Mouse (Mus musculus) erythroblast, adult 5-6 weeks (primary cell): ENCODE results near the gene Letm1. TPM values are rescaled to one million over a fixed set of nuclear protein-coding genes. Genes with fewer than 3 reads are reported as not detected.

ENCODE experiments used
- ATAC-seq: replicated peaks from 2 replicates; pipeline ENCODE4 v1.8.0; 2016; ENCODE audit warnings: moderate number of reproducible peaks, mild to moderate bottlenecking, moderate TSS enrichment, inconsistent platforms; ENCODE audit not compliant: poor library complexity, low FRiP score, severe bottlenecking
- total RNA-seq, 2 experiments: library from RNA; stranded (forward) in 1 of 2; stranded (reverse) in 1 of 2; fragments of 150-400 nt in 1 of 2; fragments of 200-764, 138-1000 nt in 1 of 2; gene quantifications; 2 replicates each; pipeline versions ENCODE4 v1.2.3 to v1.2.4; 2015 to 2017; ENCODE audit warnings: low replicate concordance in 2 of 2

Gene Letm1
- total RNA-seq (2015; ENCODE audit: low replicate concordance): 2.5 and 6.7 TPM in 2 replicates
- total RNA-seq (2017; ENCODE audit: low replicate concordance): 6.7 and 7.4 TPM in 2 replicates

DNA sequence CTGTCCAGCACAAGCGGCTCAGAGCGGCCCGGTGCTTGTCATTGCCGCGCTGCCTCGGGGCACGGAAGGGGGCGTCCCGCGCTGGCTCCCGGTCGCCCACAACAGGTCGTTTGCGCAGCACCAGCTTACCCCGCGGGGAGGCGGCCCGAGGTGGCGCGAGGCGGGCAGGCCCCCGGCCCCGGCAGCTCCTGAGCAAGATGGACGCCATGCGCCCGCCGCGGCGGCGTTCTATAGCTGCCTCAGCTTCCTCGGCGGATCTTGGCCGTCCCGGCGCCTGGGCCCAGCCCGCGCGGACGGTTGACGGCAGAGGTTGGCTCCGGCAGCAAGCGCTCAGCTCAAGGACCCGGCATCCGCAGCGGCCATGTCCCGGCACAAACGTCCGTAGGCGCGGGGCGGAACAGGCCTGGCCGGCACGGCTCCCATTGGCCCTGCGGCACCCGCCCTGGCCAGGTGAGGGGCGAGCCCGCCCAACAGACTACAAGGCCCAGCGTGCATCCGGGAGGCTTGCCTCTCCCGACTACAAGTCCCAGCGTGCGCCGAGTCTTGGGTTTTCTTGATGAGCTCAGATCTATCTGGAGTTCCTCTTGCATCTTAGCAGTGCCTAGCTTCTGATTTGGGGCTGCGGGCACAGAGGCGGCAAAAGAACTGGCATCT is at the start of gene Letm1:
TSS of gene Letm1 (minus strand) at position 473 of the 654 bp plus-strand sequence.
- peak; percentile 99 for ATAC-seq

DNA sequence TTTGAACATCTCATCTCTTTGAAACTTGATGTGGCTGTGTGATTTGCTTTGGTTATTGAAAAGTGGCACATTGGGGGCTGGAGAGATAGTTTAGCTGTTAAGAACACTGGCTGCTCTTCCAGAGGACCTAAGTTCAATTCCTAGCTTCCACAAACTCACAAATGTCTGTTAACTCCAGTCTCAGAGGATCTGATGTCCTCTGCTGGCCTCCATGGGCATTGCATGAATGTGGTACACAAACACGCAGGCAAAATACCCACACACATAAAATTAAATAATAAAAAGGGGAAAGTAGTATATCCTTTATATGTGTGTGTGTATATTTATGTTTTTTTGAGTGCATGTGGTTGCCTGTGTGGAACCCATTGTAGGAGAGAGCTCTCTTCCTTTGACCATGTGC is 48.2 kb upstream of the Letm1 start:
- no peak for ATAC-seq

DNA sequence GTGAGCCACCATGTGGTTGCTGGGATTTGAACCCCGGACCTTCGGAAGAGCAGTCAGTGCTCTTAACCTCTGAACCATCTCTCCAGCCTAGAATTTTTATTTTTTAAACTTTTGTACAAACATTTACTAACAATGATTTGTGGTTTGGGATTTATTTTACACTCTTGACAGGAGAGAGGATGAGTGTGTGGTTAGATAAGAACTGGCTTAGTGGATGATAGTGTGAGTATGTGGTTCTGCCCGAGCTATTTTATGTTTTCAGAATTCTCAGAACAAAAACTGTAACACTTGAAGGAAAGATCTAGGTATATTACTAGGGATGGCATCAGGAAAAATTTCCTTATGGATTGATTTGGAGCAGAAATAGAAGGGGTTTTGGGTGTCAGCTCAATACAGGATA is 47.3 kb upstream of the Letm1 start:
- no peak for ATAC-seq

DNA sequence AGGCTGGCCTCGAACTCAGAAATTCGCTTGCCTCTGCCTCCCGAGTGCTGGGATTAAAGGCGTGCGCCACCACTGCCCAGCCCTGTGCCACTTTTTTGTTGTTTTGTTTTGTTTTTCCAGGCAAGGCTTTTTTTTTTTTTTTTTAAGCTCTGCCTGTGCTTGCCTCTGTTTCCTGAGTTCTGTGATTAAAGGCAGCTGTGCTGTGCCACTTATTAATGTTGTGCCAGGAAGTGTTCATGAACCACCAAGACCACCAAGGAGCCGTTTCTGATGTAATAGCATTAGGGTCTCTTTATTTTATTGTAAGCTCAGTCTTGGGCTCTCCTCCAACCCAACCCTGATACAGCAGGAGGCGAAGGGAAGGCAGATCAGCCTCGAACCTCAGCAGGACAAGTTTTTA is 45.5 kb upstream of the Letm1 start:
- no peak for ATAC-seq

DNA sequence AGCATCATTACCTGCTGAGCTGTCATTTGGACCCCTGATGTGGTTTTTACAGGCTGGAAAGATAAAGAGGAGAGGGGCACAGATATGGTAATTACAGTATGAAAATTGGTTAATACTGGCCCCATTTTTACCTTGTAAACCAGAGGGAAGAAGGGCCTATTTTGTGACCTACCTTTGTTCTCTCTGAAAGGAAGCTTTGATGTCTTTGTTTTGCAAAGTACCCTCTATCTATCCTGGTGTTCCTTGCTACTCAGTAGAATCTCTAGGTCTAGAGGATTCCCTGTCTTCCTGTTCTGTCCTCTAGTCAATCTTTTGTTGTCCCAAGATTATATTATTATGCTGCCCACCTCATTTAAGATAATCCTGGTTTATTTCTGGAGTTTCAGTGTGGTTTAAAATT is 43.4 kb upstream of the Letm1 start:
- ATAC-seq: no peak

DNA sequence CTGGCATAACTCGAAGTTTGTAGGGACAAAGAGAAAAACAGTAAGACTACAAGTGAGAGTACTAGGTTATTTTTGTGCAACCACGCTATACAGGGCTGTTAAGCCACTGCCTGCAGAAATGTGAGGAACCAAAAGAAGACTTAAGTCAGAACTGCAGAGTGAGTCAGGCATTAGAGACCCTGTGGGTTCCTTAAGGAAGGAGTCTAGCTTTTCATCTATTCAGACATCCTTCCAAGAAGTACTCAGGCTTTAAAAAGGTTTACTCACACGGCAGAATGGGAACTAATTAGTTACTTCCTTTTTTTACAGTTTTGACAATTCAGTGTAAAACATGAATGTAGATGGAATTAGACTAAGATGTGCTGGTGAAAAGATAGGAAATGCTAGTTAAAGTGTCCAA is 39.8 kb upstream of the Letm1 start:
- ATAC-seq: no peak

DNA sequence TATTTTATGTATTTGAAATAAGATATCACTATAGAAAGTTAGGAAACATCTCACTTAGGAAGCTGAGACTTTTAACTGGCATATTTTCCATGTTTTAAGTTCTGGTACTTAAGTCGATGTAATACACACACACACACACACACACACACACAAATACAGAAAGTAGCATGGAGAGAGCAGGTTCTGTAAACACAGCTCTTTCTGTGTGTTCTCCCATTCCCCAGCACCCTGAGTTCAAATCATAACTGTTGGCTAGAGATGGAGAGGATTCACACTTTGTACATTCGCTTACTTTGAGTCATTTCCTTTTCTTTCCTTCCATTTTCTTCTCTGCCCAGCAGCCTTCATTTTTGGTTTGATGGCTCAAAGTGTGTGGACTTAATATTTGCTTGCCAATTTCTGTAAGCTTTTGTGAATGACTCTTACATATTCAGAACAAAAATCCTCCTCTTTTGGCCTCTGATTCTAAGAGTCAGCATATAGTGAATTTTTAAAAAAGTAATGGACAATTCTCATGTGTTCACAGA is 39.3 kb upstream of the Letm1 start:
- no peak for ATAC-seq

DNA sequence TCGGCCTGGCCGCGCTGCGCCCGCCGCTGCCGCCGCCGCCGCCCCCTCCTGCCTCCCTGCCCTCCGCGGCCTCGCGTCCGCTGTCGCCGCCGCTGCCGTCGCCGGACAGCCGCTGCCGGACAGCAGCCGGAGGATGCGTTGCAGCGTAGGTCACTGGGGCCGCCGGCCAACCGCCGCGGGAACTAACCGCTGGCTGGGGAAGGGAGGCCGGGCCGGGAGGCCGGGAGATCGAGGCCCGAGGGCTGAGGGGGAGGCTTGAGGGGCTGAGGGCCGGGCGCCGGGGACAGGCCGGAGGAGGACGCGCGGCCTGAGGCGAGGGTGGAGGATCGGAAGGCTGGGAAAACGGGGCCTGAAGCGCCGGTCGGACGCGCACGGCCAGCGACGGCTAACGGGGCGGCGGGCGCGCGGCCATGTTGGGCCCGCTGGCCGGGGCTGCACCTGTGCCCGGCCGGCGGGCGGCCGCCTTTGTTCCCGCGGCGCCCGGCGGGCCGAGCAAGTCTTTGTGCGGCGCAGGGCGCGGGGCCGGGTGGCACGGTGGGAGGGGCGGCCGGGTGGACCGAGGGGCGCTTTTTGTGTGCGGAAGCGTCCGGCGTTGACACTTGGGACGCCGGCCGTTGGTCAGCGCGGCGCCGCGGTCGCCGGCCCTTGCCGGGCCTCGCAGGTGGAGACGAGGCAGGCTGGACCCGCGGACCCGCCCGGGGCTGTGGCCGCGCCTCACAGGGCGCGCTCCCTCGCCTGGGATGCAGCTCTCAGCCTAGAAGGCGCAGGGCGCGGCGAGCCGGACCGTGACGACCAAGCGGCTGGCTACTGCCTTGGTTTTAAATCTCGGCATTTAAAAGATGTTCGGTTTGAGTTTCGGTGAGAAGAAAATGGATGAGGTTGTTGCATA is 38.4 kb upstream of the Letm1 start:
- peak; percentile 75 for ATAC-seq

DNA sequence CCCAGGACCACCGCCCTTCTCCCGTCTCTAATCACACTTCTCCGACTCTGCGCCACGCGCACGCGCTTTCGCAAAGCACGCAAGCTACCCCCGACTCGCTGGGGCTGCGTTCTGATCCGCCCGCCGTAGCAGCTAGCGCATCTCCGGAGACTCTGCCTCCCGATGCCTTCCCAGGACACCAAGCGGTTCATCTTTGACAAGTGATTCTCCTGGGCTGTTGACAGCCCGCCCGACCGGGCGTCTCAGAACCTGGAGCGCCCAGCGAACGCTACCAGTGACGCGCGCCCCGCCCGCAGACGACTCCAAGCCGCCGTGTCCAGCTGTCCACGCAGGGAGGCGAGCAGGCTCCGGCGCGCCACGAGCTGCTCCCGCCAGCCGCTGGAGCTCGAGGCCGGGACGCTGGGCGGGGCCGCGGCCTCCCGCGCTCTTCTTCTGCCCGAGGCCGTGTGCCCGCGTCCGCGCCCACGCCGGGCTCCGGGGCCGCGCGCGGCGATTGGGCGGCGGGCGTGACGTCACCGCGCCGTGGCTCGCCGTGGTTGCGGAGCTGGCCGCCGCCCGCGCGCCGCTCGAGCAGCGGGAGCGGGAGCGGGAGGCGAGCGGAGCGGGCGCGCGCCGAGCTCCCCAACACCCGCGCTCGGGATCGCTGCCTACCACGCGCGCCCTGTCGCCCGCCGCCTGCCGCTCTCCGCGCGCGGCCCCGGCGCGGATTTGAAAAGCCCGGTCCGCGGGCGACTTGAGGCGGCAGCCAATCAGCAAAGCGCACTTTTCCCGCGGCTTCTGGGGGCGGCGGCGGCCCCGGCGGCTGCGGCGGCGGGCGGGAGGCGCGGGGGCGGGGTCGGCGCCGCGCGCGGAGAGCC is 37.5 kb upstream of the Letm1 start, which contains the start of gene Nsd2:
TSS of gene Nsd2 (plus strand) at position 850 of the 857 bp plus-strand sequence.
- peak; percentile 82 for ATAC-seq

DNA sequence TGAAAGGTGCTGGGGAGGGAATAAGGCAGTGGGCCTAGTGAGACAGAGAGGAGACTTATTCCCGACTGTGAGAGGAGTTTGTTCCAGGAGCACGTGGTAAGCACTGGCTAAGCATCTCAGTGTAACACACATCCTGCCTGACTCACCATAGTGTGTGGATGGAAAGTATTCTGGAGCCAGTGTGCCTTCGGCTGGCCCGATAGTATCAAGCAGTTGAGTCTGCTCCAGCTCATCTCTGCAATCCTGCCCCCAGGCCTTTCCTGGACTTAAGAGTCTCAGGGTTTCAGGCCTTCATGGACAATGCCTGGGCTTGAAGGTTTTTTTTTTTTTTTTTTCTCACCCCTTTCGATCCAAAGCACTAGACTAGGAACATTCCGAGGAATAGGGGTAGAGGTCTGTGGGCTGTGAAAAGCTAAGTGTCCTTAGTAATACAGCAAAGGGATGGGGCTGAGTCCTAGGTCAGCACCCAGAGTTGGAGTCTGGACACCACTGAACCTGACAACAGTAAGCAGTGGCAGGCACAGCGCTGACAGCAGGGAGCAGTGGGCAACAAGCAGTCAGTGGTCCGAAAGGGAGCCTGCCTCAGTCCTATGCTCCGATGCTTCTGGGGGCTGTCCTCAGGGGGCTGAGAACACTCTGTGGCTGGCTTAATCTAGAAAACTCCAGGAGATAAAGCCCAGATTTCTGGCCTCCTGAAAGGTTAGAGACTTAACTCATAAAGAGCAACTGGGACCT is 36.7 kb upstream of the Letm1 start:
- ATAC-seq: peak; percentile 17

DNA sequence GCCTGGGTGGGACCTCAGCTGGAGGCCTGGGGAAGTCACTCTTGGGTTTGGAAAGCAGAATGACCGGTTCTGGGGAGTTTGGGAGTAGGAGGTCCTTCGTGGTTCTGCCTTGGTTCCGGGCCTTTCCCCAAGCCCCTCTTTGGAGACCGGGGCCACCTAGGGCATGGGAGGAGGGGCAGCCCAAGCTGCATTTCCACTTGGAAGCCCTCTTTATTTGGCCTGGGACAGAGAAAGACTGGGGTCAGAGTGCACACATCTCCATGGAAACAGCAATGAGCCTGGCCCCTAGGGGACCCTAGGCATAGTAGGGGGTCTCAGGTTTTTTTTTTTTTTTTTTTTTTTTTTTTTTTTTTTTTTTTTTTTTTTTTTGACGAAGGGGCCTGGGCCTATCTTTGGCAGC is 35.5 kb upstream of the Letm1 start:
- no peak for ATAC-seq

DNA sequence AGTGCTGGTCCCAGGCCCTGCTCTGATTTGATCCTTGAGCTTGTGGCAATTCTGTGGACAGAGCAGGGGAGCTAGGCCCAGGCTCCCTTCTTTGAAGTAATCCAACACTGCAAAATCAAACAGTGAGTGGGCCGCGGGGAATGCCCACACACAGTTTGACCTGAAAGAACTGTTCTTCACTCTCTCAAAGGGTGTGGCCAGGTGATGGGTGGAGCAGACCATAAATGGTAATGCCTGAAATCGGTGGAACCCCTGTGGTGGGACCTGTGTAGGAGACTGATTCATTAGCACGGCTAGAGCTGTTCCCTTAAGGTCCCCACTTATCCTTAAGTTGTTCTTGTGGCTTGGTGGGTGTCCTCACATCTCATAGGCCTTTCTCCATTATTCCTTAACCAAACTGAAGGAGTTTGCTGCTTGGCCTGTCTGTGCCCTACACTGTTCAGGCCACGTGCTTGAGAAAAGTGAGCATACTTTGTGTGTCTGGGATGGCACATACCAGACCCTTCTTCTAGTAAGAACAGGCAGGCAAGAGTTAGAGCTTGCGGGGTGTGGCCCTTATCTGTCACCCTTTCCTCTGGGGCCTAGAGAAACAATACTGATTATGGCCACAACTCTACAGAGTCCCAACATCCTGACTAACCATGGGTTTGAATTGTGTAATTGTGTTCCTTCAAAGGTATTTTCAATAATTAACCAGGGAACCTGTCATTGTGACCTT is 33.5 kb upstream of the Letm1 start:
- no peak for ATAC-seq

DNA sequence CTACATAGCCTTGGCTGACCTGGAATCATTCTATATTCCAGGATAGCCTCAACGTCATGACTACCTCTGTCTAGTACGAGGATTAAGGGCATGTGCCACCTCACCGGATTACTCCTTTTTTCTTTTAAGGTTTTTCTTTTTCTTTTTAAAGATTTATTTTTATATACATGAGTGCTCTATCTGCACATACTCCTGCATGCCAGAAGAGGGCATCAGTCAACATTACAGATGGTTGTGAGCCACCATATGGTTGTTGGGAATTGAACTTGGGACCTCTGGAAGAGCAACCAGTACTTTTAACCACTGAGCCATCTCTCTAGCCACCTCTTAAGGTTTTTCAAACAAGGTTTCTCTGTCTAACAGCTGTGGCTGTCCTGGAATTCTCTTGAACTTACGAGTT is 28.9 kb upstream of the Letm1 start:
- no peak for ATAC-seq

DNA sequence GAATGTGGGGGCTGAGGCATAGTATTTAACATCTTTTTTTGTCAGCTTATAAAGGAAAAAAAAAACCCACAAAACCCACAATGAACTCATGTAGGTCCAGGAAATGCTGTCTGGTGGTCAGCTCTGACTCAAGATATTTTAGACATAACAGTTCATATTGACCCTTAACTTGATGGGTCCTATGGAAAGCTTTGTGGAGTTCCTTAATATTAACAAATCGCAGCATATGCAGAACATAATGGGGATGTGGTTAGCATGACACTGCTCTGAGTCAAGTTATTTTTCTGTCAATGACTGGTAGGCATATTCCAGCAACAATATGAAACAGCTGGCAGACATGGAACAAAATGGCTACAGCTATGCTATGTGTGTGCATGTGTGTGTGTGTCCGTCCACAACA is 20.7 kb upstream of the Letm1 start:
- ATAC-seq: no peak

DNA sequence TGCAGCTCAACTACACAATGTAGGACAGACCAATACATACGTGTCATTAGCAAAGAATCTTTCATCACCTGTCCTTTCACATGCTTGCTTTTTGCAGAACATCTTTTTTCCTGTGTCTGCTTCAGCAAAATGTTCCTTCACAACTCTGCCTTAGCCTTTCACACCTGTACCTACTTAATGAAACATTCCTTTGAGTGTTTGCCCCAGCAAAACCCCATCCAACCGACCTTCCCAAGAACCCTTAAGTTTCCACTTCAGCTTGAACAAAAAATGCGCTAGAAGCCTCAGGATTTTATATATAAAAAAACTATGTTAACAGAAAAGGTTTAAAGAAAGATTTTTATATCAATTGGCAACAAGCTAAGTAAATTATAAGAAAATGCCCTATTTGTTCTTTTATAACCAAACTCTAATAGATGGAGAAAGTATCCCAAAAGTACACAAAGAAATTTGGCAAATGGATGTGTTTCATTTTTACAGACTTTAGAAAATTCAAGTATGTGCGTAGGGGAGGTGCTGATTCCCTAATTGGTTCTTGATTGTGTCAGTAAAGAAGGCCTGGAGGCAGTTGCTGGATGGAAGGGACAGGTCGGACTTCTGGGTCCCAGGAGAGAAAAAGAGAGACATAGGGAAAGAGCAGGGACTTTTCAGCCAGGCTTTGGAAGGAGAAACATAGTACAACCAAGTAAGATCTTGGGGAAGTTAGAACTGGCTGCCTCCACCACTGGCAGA is 9.5 kb upstream of the Letm1 start:
- ATAC-seq: no peak

DNA sequence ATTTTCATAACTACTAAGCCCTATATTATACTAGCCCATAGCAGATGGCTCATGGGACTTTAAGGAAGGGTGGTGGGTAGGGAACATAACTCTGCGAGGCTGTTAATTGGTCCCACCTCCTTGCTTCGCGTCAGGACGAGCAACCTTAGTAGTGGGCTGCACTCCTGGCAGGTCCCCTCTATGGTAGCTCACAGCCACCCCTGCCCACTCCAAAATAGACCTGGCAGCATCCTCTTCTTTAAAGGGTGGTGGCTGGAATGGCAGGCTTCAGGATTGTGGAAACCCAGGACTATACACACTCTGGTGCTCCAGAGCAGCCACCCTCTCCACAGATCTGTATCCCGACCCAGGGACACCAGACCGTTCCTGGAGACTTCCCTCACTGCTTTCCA is 378 bp upstream of the Letm1 start:
- 0 out of 2 replicates have a peak, but pooled peaks have one; percentile 7 for ATAC-seq

DNA sequence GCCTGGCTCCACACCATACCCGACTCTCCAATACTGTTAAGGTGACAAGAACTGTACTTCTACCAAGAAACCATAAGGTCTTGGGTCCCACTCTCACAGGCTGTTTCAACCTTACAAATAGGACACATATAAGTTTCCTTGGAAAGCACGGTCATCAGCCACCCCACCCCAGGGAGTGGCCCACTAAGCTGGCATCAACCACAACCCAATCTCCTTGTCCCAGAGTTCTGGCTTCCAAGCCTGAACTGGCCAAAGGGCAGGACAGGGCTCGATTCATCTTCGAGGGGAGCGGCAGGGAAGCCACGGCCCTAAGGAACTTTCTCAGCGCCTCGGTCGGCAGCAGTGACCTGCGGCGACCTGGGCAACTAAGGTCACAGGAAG is 663 bp downstream of the Letm1 start:
- peak; percentile 78 for ATAC-seq

DNA sequence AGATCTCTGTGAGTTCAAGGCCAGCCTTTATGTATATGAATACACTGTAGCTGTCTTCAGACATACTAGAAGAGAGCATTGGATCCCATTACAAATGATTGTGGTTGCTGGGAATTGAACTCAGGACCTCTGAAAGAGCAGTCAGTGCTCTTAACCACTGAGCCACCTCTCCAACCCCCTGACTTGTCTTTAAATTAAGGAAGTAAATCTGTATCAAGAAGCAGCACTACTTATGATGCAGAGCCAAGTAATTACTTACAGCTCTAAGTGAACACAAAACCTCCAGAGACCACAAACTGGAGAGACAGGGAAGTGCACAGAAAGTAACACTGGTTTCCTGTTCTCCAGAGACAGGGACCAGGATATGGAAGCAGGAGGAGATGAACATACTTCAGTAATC is 5.4 kb downstream of the Letm1 start:
- no peak for ATAC-seq
